Mouse (Mus musculus) left cerebral cortex, adult 18-20 months (tissue): ENCODE measurements at regions not wholly inside any gene's neighbourhood (a gene's known extent, or its start where the extent isn't known, plus 50 kb on each side); places are given as distances from the start of the nearest gene placed in this dataset.

ENCODE experiments used
- DNase-seq, 2 experiments: peaks; one replicate each; pipeline ENCODE4 v3.0.0; 2021 to 2022; ENCODE audit warnings: low spot score in 2 of 2, mixed read lengths in 1 of 2

GRCm38 (mm10) chr3:66738201-66739062, 242.8 kb upstream of the Rsrc1 start:
- no peak for DNase-seq

- DNase-seq, result no peak
These were observed 241.7 kb upstream of the Rsrc1 start for GRCm38 (mm10) chr3:66739356-66740014.

- DNase-seq, result no peak
These were observed 236.9 kb upstream of the Rsrc1 start for GRCm38 (mm10) chr3:66744133-66744913.

GRCm38 (mm10) chr3:66746373-66747072, 234.7 kb upstream of the Rsrc1 start:
- DNase-seq, result no peak

- DNase-seq, result no peak
These were observed 234.0 kb upstream of the Rsrc1 start for GRCm38 (mm10) chr3:66747073-66747710.

- DNase-seq, result no peak
These were observed 223.0 kb upstream of the Rsrc1 start for GRCm38 (mm10) chr3:66758141-66758540.

GRCm38 (mm10) chr3:66759841-66760240, 221.3 kb upstream of the Rsrc1 start:
- DNase-seq, result no peak

- no peak for DNase-seq
These were observed 218.7 kb upstream of the Rsrc1 start for GRCm38 (mm10) chr3:66762446-66762845.

- no peak for DNase-seq
These were observed 183.7 kb upstream of the Rsrc1 start for GRCm38 (mm10) chr3:66797351-66798010.

GRCm38 (mm10) chr3:66798292-66798691, 182.9 kb upstream of the Rsrc1 start:
- DNase-seq, result no peak

- DNase-seq, result no peak
These were observed 178.7 kb upstream of the Rsrc1 start for GRCm38 (mm10) chr3:66802538-66802937.

GRCm38 (mm10) chr3:66806176-66806575, 175.0 kb upstream of the Rsrc1 start:
- no peak for DNase-seq

GRCm38 (mm10) chr3:66812686-66813445, 168.3 kb upstream of the Rsrc1 start:
- DNase-seq, result no peak

- DNase-seq, result no peak
These were observed 155.4 kb upstream of the Rsrc1 start for GRCm38 (mm10) chr3:66825761-66826160.
